Mouse (Mus musculus): Measurements from ENCODE around the gene Inpp4a.

Gene Inpp4a

GRCm38 (mm10) chr1:37359395-37360092, 59.9 kb downstream of the Inpp4a start:
- no peak for DNase-seq

GRCm38 (mm10) chr1:37360781-37361180, 61.1 kb downstream of the Inpp4a start:
- DNase-seq = no peak

- DNase-seq = no peak
These were observed 63.1 kb downstream of the Inpp4a start for GRCm38 (mm10) chr1:37362721-37363120.

GRCm38 (mm10) chr1:37368125-37368524, 68.5 kb downstream of the Inpp4a start:
- DNase-seq = peak; percentile 56

DNA sequence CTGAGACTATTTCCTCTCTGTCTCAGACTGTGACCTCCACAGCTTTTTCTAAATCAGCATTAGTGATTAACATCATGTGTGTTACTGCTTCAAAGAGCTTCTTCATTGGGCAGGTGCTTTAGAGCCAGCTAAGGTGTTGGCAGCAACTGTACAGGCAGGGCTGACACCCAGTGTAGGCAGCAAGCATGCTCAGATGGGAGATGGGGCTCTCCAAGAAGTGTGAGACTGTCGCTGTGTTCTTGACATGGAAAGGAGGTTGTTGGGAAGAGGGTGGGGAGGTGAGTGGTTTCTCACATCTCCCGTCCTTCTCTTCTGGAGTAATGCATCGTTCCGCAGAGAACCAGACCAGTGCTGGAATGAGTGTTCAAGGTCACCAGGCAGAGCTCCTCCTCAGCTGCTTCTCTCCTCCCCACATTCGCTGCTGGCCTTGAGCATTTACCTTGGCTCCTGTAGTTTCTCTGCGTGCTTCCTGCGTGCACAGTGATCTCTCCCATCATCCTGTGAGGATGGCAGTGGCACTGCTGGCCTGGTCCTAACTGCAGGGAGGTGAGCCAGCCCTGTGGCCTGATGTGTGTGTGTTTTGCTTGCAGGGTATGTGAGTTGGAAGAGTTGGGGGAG, 69.2 kb downstream of the Inpp4a start:
- DNase-seq = no peak

DNA sequence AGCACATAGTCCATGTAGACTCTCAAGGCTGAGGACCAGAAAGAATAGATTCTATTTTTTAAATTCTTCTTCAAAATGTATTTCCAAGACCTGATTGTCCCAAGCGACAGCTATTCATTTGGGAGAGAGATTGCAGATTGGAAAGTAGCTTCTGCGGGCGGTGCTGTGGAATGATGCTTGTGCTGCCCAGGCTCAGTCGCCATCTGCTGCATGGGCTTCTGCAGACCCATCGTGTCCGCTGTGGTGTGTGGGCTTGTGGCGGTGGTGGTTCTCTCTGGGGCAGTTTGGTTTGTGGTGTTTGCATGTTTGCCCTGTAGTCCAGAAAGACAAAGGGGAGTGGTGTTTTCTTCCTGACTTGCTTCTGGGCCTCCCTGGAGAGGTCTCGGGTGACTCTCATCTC, 76.5 kb downstream of the Inpp4a start:
- no peak for DNase-seq

GRCm38 (mm10) chr1:37376751-37377150, 77.1 kb downstream of the Inpp4a start:
- no peak for DNase-seq

DNA sequence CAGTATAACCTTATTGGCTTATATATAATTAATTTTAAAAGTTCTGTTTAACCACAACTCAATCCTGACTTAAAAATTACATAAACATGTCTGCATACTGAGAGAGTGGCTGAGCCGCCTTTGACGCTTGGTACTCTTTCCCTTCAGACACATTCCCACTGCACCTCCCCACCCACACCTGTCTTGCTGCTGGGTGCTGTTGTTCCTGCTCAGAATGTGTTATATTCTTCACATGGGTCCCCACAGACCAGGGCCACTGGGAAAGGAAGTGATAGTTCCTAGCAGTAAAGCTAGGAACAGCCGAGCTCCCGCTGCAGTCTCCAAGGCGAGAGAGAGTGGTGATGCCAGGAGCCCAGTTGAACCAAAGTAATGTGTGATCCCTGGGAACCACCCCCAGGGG, 78.4 kb downstream of the Inpp4a start:
- no peak for DNase-seq

- no peak for DNase-seq
These were observed 79.9 kb downstream of the Inpp4a start for GRCm38 (mm10) chr1:37379536-37379935.

GRCm38 (mm10) chr1:37380913-37381312, 81.2 kb downstream of the Inpp4a start:
- no peak for DNase-seq

DNA sequence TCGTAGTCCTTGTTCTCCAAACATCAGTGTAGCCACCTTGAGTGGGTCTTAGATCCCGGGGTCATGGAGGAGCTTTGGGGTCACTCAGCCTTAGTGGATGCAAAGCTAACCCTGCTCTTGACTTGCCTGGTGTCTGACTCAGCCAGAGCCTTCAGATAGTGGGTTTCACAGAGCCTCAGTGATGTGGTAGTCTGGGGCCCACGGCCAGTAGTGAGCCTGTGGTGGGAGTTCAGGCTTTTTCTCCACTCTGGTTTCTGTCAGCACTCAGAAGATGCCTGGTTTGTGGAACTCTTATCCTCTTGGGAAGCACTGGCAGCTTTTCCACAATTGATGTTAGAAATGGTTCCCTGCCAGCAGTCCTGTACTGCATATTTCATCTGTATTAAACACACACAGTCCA, 84.6 kb downstream of the Inpp4a start:
- DNase-seq = no peak

DNA sequence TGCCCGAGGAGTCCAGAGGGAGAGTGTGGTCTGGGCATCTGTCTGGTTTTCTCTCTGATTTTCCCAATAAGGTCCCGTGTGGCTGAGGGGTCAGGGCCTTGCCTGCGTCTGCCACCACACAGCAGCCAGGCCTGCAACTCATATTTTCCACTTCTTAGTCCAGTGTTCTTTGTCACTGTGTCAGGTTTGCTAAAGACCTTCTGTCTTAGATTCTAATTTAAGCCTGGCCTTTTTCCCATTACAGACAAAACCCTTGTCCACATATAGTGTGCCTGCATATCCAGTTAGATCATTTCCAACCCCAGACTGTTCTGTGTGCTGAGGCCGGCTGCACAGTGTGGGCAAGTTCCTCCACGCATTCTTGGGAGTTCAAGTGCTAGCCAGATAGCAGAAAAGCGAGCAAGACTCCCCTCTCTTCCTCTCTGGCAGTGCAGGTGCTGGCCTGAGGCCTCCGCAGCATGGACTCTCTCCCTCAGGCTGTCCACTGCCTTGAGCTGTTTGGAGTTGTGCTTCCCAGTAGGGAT, 86.8 kb downstream of the Inpp4a start:
- no peak for DNase-seq

- peak; percentile 72 for DNase-seq
These were observed 93.5 kb downstream of the Inpp4a start for GRCm38 (mm10) chr1:37393174-37393573.

DNA sequence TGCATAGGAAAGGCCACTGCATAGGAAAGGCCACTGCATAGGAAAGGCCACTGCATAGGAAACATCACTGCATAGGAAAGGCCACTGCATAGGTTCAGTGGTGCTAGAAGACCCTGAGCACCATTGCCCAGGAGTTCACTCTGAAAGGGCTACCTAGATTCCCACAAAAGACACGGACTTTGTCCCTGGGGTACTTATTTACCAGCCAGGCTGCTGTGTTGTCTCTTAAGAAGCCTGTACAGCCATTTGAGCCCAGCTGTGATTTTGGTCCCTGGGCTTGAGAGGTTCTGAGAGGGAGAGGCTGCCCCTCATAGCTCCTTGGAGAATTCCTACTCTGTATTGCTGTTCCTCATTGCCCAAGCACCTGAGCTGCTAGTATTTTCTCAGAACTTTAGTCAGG, 96.8 kb downstream of the Inpp4a start:
- no peak for DNase-seq

GRCm38 (mm10) chr1:37398961-37399360, 99.3 kb downstream of the Inpp4a start:
- DNase-seq = no peak

- DNase-seq = no peak
These were observed 100.1 kb downstream of the Inpp4a start for GRCm38 (mm10) chr1:37399734-37400133.

DNA sequence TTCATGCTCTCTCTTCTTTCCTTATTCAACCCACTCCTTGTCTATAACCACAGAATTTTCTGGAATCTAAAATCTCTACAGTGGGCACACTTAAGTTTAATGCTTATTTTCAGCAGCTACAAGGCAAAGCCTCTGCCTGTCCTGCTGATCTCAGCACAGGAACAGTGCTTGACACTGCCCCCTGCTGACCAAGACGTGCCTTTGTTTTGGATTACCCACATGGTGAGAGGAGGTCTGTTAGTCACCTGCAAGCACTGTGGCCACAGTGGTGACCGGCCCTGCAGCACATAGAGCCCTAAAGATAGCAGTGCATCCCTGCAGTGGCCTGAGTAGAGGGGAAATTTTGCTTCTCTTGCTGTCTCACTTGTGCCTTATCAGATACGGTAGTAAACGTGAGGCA, 102.0 kb downstream of the Inpp4a start:
- peak; percentile 60 for DNase-seq

GRCm38 (mm10) chr1:37405137-37405536, 105.5 kb downstream of the Inpp4a start:
- no peak for DNase-seq

DNA sequence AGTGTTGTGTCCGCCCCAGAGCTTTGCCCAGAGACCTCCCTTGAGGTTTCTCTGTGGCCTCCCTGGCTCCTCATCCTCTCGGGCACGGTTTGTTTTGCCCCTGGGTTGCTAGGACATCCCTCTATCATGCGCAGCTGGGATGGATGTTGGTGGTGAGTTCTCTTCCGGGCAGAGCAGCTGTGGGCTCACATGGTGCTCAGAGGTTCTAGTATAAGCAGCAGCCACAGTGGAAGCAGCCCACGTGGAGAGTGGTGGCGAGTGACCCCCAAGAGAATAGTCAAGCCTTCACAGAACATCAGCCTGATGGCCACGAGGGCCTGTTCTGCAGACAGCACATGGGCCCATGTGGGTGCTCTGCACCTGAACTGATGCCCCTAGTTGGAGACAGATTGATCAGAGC, 107.6 kb downstream of the Inpp4a start:
- no peak for DNase-seq

DNA sequence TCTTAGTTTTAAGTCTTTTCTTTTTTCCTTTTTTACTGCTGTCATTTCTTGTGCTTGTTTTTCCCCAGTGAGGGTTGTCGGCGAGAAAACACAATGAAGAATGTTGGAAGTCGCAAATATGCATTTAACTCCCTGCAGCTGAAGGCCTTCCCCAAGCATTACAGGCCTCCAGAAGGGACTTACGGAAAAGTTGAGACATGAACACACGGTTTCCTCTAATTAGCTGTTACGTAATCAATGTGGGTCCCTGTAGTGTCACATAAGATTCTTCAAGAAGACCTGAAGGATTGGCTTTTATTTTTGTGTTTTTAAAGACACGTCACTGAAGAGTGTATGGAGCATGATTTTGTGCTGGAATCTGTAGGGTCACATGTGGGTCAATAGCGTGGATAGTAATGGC, 108.4 kb downstream of the Inpp4a start:
- no peak for DNase-seq

GRCm38 (mm10) chr1:37408678-37409077, 109.0 kb downstream of the Inpp4a start:
- no peak for DNase-seq

DNA sequence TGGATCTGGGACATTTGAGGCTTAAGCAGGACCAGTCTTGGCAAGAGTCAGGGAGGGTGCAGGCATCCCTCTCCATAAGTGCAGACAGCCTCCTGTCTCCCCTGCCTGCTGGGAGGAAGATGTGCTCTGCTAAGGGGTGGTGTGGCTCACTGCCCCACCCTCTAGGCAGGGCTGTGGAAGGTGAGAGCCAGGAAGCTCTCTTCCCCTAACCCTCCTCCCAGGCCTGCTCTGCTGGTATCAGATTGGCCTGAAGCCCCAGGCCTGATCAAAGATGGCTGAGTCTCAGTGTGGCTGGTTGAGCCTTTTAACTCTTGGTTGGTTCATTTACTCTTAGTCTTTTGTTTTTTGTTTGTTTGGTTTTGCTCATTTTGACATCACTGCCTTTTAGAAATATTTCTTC, 110.0 kb downstream of the Inpp4a start:
- no peak for DNase-seq

GRCm38 (mm10) chr1:37415394-37415793, 115.7 kb downstream of the Inpp4a start:
- no peak for DNase-seq

DNA sequence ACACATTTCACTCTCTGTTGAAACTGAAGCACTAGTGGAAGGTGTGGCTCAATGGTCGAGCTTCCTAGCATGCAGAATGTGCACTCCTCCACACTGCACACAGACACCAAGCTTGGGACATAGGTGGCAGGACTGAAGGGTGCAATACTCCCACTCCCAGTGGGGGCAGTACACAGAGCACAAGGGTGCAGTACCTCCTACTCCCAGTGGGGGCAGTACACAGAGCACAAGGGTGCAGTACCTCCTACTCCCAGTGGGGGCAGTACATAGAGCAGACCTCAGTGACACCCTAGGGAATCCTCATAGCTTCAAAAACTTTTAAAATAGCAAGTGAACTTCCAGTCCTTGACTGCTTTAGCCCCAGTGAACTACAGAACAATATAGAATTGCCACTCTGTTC, 119.8 kb downstream of the Inpp4a start:
- peak; percentile 62 for DNase-seq
